Mouse (Mus musculus) Patski (cell line): ENCODE results near the gene Olfr373. TPM values are rescaled to one million over a fixed set of nuclear protein-coding genes. Genes with fewer than 3 reads are reported as not detected.

ENCODE experiments used
- ATAC-seq: fragments of 100-300 bp; one replicate; pipeline ENCODE4 v1.8.0; 2021
- CTCF ChIA-PET: fragments of 350-600 bp; sonication (Branson Sonifier 250); formaldehyde crosslinking; loops from one replicate; lab custom pipeline; 2022; ENCODE audit warnings: inconsistent platforms; lab: Charles Lee
- POLR2A ChIA-PET: fragments of 350-600 bp; sonication (Branson Sonifier 250); formaldehyde crosslinking; loops from one replicate; lab custom pipeline; 2022; ENCODE audit warnings: antibody characterized with exemption, inconsistent platforms; lab: Charles Lee
- DNase-seq: peaks from one replicate; pipeline ENCODE4 v3.0.0-alpha.2; 2011; ENCODE audit warnings: low read depth, low spot score
- H3K27me3 ChIP-seq: fragments of 371-371 bp; one replicate; pipeline ENCODE4 v1.5.1; 2021
- CTCF ChIP-seq: fragments of 100-300 bp; IDR thresholded peaks from one replicate; pipeline ENCODE4 v1.5.1; 2021
- in situ Hi-C: fragments of 300-500 bp; cut with MboI; formaldehyde crosslinking; loops from 3 replicates; pipeline ENCODE4 v1.11.1; 2018; ENCODE audit warnings: low pct_unique_long_range_greater_than_20kb, mixed read lengths
- polyA plus RNA-seq: library from polyadenylated mRNA; unstranded; gene quantifications from one replicate; pipeline ENCODE4 v1.2.3, GENCODE M21; 2021

Olfr373 gene
- polyA plus RNA-seq, 1 experiment from 2014 or later, result 0.01 TPM

GRCm38 (mm10) chr8:72132891-72133290 lies 49.9 kb downstream of the Olfr373 start:
- no peaks in the 10 kb centered on the region for H3K27me3 ChIP-seq
- DNase-seq, result no peak
- ATAC-seq, result no peak
- TF ChIP-seq CTCF, result no peak
- in situ Hi-C loops, result loop anchor here (10.0 to 25.0 kb wide), 2 partner anchors 218 to 846 kb away; no protein-coding TSS in a partner anchor
- POLR2A ChIA-PET, result no interaction called here
- CTCF ChIA-PET, result no interaction called here

- ATAC-seq (no peak), DNase-seq (no peak)
- no peak for TF ChIP-seq CTCF
- in situ Hi-C loops, result loop anchor here (10.0 to 25.0 kb wide), 2 partner anchors 219 to 846 kb away; no protein-coding TSS in a partner anchor
- POLR2A ChIA-PET, result no interaction called here
- H3K27me3 ChIP-seq, result no peaks in the 10 kb centered on the region
- CTCF ChIA-PET, result interaction anchor here (1.2 to 1.3 kb wide), 2 partner anchors 15 to 106 kb away, joined by 3 to 4 read pairs; partner anchors contain the start of gene Ap1m1
Observed at GRCm38 (mm10) chr8:72133507-72133906, 50.5 kb downstream of the Olfr373 start.

- in situ Hi-C loops, result loop anchor here (10.0 to 25.0 kb wide), 2 partner anchors 220 to 848 kb away; no protein-coding TSS in a partner anchor
- no peak for DNase-seq
Observed at GRCm38 (mm10) chr8:72134756-72135445, 51.9 kb downstream of the Olfr373 start, which contains the start of gene Tpm4. Gene Tpm4 (plus strand): TSS chr8:72134975.

GRCm38 (mm10) chr8:72135446-72136301 lies 52.7 kb downstream of the Olfr373 start:
- in situ Hi-C loops, result loop anchor here (10.0 to 25.0 kb wide), 2 partner anchors 221 to 848 kb away; no protein-coding TSS in a partner anchor
- DNase-seq (no peak), ATAC-seq (peak; percentile 24)
- no peak for TF ChIP-seq CTCF
- ChIA-PET POLR2A (interaction anchor here (0.9 to 3.7 kb wide), 4 partner anchors 11 to 27 kb away, joined by 3 to 30 read pairs (median 3); no protein-coding TSS in a partner anchor), CTCF (interaction anchor here (0.7 to 1.1 kb wide), 2 partner anchors 12 to 104 kb away, joined by 3 to 7 read pairs; partner anchors contain the start of gene Ap1m1)
- no peaks in the 10 kb centered on the region for H3K27me3 ChIP-seq

More at GRCm38 (mm10) chr8:72134756-72135445, 51.9 kb downstream of the Olfr373 start, which contains the start of gene Tpm4:
- H3K27me3 ChIP-seq, result no peaks in the 10 kb centered on the region
- ChIA-PET POLR2A (interaction anchor here (1.0 to 3.7 kb wide), 2 partner anchors 12 to 28 kb away, joined by 3 to 30 read pairs; no protein-coding TSS in a partner anchor), CTCF (interaction anchor here (0.8 to 1.3 kb wide), 3 partner anchors 16 to 105 kb away, joined by 3 to 4 read pairs (median 3); partner anchors contain the start of gene Ap1m1)
- peak; percentile 83 for ATAC-seq
- no peak for TF ChIP-seq CTCF

GRCm38 (mm10) chr8:72136302-72136978 lies 53.5 kb downstream of the Olfr373 start:
- ChIA-PET POLR2A (interaction anchor here (0.5 to 3.7 kb wide), 6 partner anchors 10 to 677 kb away, joined by 3 to 30 read pairs (median 3); no protein-coding TSS in a partner anchor), CTCF (interaction anchor here (0.7 to 1.1 kb wide), 2 partner anchors 12 to 104 kb away, joined by 3 to 7 read pairs; partner anchors contain the start of gene Ap1m1)
- DNase-seq (no peak), ATAC-seq (peak; percentile 28)
- TF ChIP-seq CTCF, result no peak
- in situ Hi-C loops, result loop anchor here (10.0 to 25.0 kb wide), 2 partner anchors 222 to 849 kb away; no protein-coding TSS in a partner anchor
- H3K27me3 ChIP-seq, result no peaks in the 10 kb centered on the region

- no peaks in the 10 kb centered on the region for H3K27me3 ChIP-seq
- no peak for TF ChIP-seq CTCF
- POLR2A ChIA-PET, result interaction anchor here (0.6 to 3.7 kb wide), 4 partner anchors 9 to 74 kb away, joined by 3 to 30 read pairs (median 3); no protein-coding TSS in a partner anchor
- DNase-seq, result no peak
- no peak for ATAC-seq
- in situ Hi-C loops, result loop anchor here (10.0 to 25.0 kb wide), 2 partner anchors 223 to 850 kb away; no protein-coding TSS in a partner anchor
- CTCF ChIA-PET, result no interaction called here
Observed at GRCm38 (mm10) chr8:72137431-72137830, 54.5 kb downstream of the Olfr373 start.

GRCm38 (mm10) chr8:72138456-72138855 lies 55.5 kb downstream of the Olfr373 start:
- ATAC-seq (no peak), DNase-seq (no peak)
- POLR2A ChIA-PET, result interaction anchor here (3.7 kb wide), 1 partner anchor 8 kb away, joined by 30 read pairs; no protein-coding TSS in a partner anchor
- no peak for TF ChIP-seq CTCF
- H3K27me3 ChIP-seq, result no peaks in the 10 kb centered on the region
- CTCF ChIA-PET, result interaction anchor here (1.2 kb wide), 1 partner anchor 29 kb away, joined by 3 read pairs; no protein-coding TSS in a partner anchor
- in situ Hi-C loops, result loop anchor here (10.0 to 25.0 kb wide), 2 partner anchors 224 to 851 kb away; no protein-coding TSS in a partner anchor

GRCm38 (mm10) chr8:72143256-72143824 lies 60.4 kb downstream of the Olfr373 start:
- no peak for TF ChIP-seq CTCF
- no peaks in the 10 kb centered on the region for H3K27me3 ChIP-seq
- ChIA-PET CTCF (no interaction called here), POLR2A (no interaction called here)
- DNase-seq (no peak), ATAC-seq (no peak)
- in situ Hi-C loops, result loop anchor here (25.0 kb wide), 1 partner anchor 856 kb away; no protein-coding TSS in a partner anchor
